Mouse (Mus musculus): ENCODE measurements around the gene Hspbap1. TPM values are rescaled to one million over a fixed set of nuclear protein-coding genes. Genes with fewer than 3 reads are reported as not detected.

Hspbap1 gene
- polyA plus RNA-seq, 1 experiment: not detected

GRCm38 (mm10) chr16:35781651-35782050 lies 11.5 kb downstream of the Hspbap1 start:
- 87% methylated on average over 5 of the region's 5 CpGs for WGBS
- TF ChIP-seq CTCF (IDR thresholded peaks at IDR 0.05; ENCODE audit: insufficient read depth, low read depth, low read length) (no peak), POLR2A (IDR thresholded peaks at IDR 0.05; ENCODE audit: insufficient read depth, low read depth, low read length) (no peak)
- Histone ChIP-seq H3K4me1 (ENCODE audit: control insufficient read depth, insufficient read depth, low read length) (no peaks in the 10 kb centered on the region; the same call in 1 of the 2 replicates), H3K4me3 (ENCODE audit: insufficient read depth, low read depth, low read length) (no peak overlapping the region), H3K27ac (ENCODE audit: insufficient read depth, low read depth, low read length) (no peak overlapping the region)

- no peak overlapping the region for H3K27ac ChIP-seq (ENCODE audit: insufficient read depth, low read depth, low read length)
- H3K4me3 ChIP-seq (ENCODE audit: insufficient read depth, low read depth, low read length): no peak overlapping the region
- 75% methylated on average over 13 of the region's 13 CpGs for WGBS
- no peaks in the 10 kb centered on the region; the same call in 1 of the 2 replicates for H3K4me1 ChIP-seq (ENCODE audit: control insufficient read depth, insufficient read depth, low read length)
- TF ChIP-seq POLR2A (IDR thresholded peaks at IDR 0.05; ENCODE audit: insufficient read depth, low read depth, low read length) (no peak), CTCF (IDR thresholded peaks at IDR 0.05; ENCODE audit: insufficient read depth, low read depth, low read length) (no peak)
Observed at GRCm38 (mm10) chr16:35782451-35783206, 12.5 kb downstream of the Hspbap1 start.

GRCm38 (mm10) chr16:35783207-35783573 lies 13.0 kb downstream of the Hspbap1 start:
- WGBS: 86% methylated on average over 3 of the region's 3 CpGs
- H3K4me3 ChIP-seq (ENCODE audit: insufficient read depth, low read depth, low read length): no peak overlapping the region
- TF ChIP-seq POLR2A (IDR thresholded peaks at IDR 0.05; ENCODE audit: insufficient read depth, low read depth, low read length) (no peak), CTCF (IDR thresholded peaks at IDR 0.05; ENCODE audit: insufficient read depth, low read depth, low read length) (no peak)
- H3K27ac ChIP-seq (ENCODE audit: insufficient read depth, low read depth, low read length): no peak overlapping the region
- no peaks in the 10 kb centered on the region; the same call in 1 of the 2 replicates for H3K4me1 ChIP-seq (ENCODE audit: control insufficient read depth, insufficient read depth, low read length)

GRCm38 (mm10) chr16:35784134-35784725 lies 14.1 kb downstream of the Hspbap1 start:
- Histone ChIP-seq H3K4me1 (ENCODE audit: control insufficient read depth, insufficient read depth, low read length) (no peaks in the 10 kb centered on the region; the same call in 1 of the 2 replicates), H3K27ac (ENCODE audit: insufficient read depth, low read depth, low read length) (no peak overlapping the region), H3K4me3 (ENCODE audit: insufficient read depth, low read depth, low read length) (no peak overlapping the region)
- TF ChIP-seq POLR2A (IDR thresholded peaks at IDR 0.05; ENCODE audit: insufficient read depth, low read depth, low read length) (no peak), CTCF (IDR thresholded peaks at IDR 0.05; ENCODE audit: insufficient read depth, low read depth, low read length) (no peak)
- 91% methylated on average over 7 of the region's 7 CpGs for WGBS

GRCm38 (mm10) chr16:35787163-35787562 lies 17.0 kb downstream of the Hspbap1 start:
- Histone ChIP-seq H3K4me3 (ENCODE audit: insufficient read depth, low read depth, low read length) (no peak overlapping the region), H3K4me1 (ENCODE audit: control insufficient read depth, insufficient read depth, low read length) (no peaks in the 10 kb centered on the region), H3K27ac (ENCODE audit: insufficient read depth, low read depth, low read length) (no peak overlapping the region)
- 88% methylated on average over 6 of the region's 6 CpGs for WGBS
- TF ChIP-seq CTCF (IDR thresholded peaks at IDR 0.05; ENCODE audit: insufficient read depth, low read depth, low read length) (no peak), POLR2A (IDR thresholded peaks at IDR 0.05; ENCODE audit: insufficient read depth, low read depth, low read length) (no peak)

- H3K4me3 ChIP-seq (ENCODE audit: insufficient read depth, low read depth, low read length): no peak overlapping the region
- H3K27ac ChIP-seq (ENCODE audit: insufficient read depth, low read depth, low read length): no peak overlapping the region
- WGBS: 72% methylated on average over 8 of the region's 8 CpGs
- TF ChIP-seq CTCF (IDR thresholded peaks at IDR 0.05; ENCODE audit: insufficient read depth, low read depth, low read length) (no peak), POLR2A (IDR thresholded peaks at IDR 0.05; ENCODE audit: insufficient read depth, low read depth, low read length) (no peak)
- no peaks in the 10 kb centered on the region for H3K4me1 ChIP-seq (ENCODE audit: control insufficient read depth, insufficient read depth, low read length)
Observed at GRCm38 (mm10) chr16:35787568-35788189, 17.5 kb downstream of the Hspbap1 start.

- WGBS: 90% methylated on average over 6 of the region's 6 CpGs
- Histone ChIP-seq H3K27ac (ENCODE audit: insufficient read depth, low read depth, low read length) (no peak overlapping the region), H3K4me1 (ENCODE audit: control insufficient read depth, insufficient read depth, low read length) (no peaks in the 10 kb centered on the region), H3K4me3 (ENCODE audit: insufficient read depth, low read depth, low read length) (no peak overlapping the region)
- TF ChIP-seq POLR2A (IDR thresholded peaks at IDR 0.05; ENCODE audit: insufficient read depth, low read depth, low read length): no peak
- no peak for TF ChIP-seq CTCF (IDR thresholded peaks at IDR 0.05; ENCODE audit: insufficient read depth, low read depth, low read length)
Observed at GRCm38 (mm10) chr16:35788330-35788729, 18.2 kb downstream of the Hspbap1 start.

- 87% methylated on average over 6 of the region's 6 CpGs for WGBS
- no peak for TF ChIP-seq POLR2A (IDR thresholded peaks at IDR 0.05; ENCODE audit: insufficient read depth, low read depth, low read length)
- TF ChIP-seq CTCF (IDR thresholded peaks at IDR 0.05; ENCODE audit: insufficient read depth, low read depth, low read length): no peak
- Histone ChIP-seq H3K4me3 (ENCODE audit: insufficient read depth, low read depth, low read length) (no peak overlapping the region), H3K4me1 (ENCODE audit: control insufficient read depth, insufficient read depth, low read length) (no peaks in the 10 kb centered on the region), H3K27ac (ENCODE audit: insufficient read depth, low read depth, low read length) (no peak overlapping the region)
Observed at GRCm38 (mm10) chr16:35791962-35792521, 21.9 kb downstream of the Hspbap1 start.

- H3K4me3 ChIP-seq (ENCODE audit: insufficient read depth, low read depth, low read length): no peak overlapping the region
- no peak overlapping the region for H3K27ac ChIP-seq (ENCODE audit: insufficient read depth, low read depth, low read length)
- TF ChIP-seq POLR2A (IDR thresholded peaks at IDR 0.05; ENCODE audit: insufficient read depth, low read depth, low read length): no peak
- TF ChIP-seq CTCF (IDR thresholded peaks at IDR 0.05; ENCODE audit: insufficient read depth, low read depth, low read length): no peak
- WGBS: 92% methylated on average over 7 of the region's 7 CpGs
- no peaks in the 10 kb centered on the region for H3K4me1 ChIP-seq (ENCODE audit: control insufficient read depth, insufficient read depth, low read length)
Observed at GRCm38 (mm10) chr16:35802163-35802562, 32.0 kb downstream of the Hspbap1 start.

Data from olfactory bulb, adult 2 months (tissue).